Mouse (Mus musculus) A20 (cell line): ENCODE measurements at regions not wholly inside any gene's neighbourhood (a gene's known extent, or its start where the extent isn't known, plus 50 kb on each side); places are given as distances from the start of the nearest gene placed in this dataset.

Experiments used
- DNase-seq: peaks from one replicate; pipeline ENCODE4 v3.0.0-alpha.2; 2011; ENCODE audit warnings: low read depth, low spot score

DNA sequence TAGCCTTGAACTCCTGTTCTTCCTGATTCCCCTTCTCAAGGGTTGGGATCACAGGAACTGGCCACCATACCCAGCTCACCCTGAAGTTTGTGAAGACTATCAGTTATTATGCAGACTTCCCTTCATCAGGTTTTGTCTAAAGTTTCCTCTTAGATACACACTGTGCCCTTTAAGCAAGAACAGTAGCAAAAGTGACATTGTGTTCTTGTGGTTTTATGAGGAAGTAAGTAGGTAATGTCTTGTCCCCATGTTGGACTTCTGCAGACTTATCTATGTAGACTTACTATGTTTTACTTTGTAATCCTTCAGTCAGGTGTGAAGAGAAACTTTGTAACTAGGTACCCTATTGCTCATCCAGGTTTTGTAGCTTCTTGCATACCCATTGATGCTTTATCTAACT, 51.5 kb upstream of the Btg1 start:
- peak; percentile 10 for DNase-seq
